Mouse (Mus musculus): ENCODE measurements around the gene Cmip. TPM values are rescaled to one million over a fixed set of nuclear protein-coding genes. Genes with fewer than 3 reads are reported as not detected.

Gene Cmip
- 100 to 1,000 TPM; 288 to 289 TPM for total RNA-seq (2021)

- peak in 1 of 2 experiments; percentile 49 for DNase-seq (ENCODE audit: extremely low spot score in 1 of 2, low spot score in 1 of 2)
These were observed at the start of gene Cmip for GRCm38 (mm10) chr8:117257029-117257820. TSS of gene Cmip (plus strand) at chr8:117257064.

- DNase-seq (ENCODE audit: extremely low spot score in 1 of 2, low spot score in 1 of 2), result no peak
These were observed 47.7 kb upstream of the Cmip start for GRCm38 (mm10) chr8:117209150-117209549.

GRCm38 (mm10) chr8:117212100-117212499 lies 44.8 kb upstream of the Cmip start:
- DNase-seq (ENCODE audit: extremely low spot score in 1 of 2, low spot score in 1 of 2), result peak in 1 of 2 experiments; percentile 18

- no peak for DNase-seq (ENCODE audit: extremely low spot score in 1 of 2, low spot score in 1 of 2)
These were observed 39.1 kb upstream of the Cmip start for GRCm38 (mm10) chr8:117217724-117218123.

GRCm38 (mm10) chr8:117222396-117222795 lies 34.5 kb upstream of the Cmip start:
- no peak for DNase-seq (ENCODE audit: extremely low spot score in 1 of 2, low spot score in 1 of 2)

GRCm38 (mm10) chr8:117224630-117225029 lies 32.2 kb upstream of the Cmip start:
- peak; percentile 84 to 98 for DNase-seq (ENCODE audit: extremely low spot score in 1 of 2, low spot score in 1 of 2)

- no peak for DNase-seq (ENCODE audit: extremely low spot score in 1 of 2, low spot score in 1 of 2)
These were observed 30.6 kb upstream of the Cmip start for GRCm38 (mm10) chr8:117226306-117226705.

- DNase-seq (ENCODE audit: extremely low spot score in 1 of 2, low spot score in 1 of 2), result no peak
These were observed 29.5 kb upstream of the Cmip start for GRCm38 (mm10) chr8:117227339-117227738.

- DNase-seq (ENCODE audit: extremely low spot score in 1 of 2, low spot score in 1 of 2), result no peak
These were observed 23.7 kb upstream of the Cmip start for GRCm38 (mm10) chr8:117233199-117233598.

GRCm38 (mm10) chr8:117236531-117236930 lies 20.3 kb upstream of the Cmip start:
- no peak for DNase-seq (ENCODE audit: extremely low spot score in 1 of 2, low spot score in 1 of 2)

- no peak for DNase-seq (ENCODE audit: extremely low spot score in 1 of 2, low spot score in 1 of 2)
These were observed 16.5 kb upstream of the Cmip start for GRCm38 (mm10) chr8:117240326-117240725.

GRCm38 (mm10) chr8:117240841-117241494 lies 15.9 kb upstream of the Cmip start:
- DNase-seq (ENCODE audit: extremely low spot score in 1 of 2, low spot score in 1 of 2), result no peak

- DNase-seq (ENCODE audit: extremely low spot score in 1 of 2, low spot score in 1 of 2), result no peak
These were observed 15.0 kb upstream of the Cmip start for GRCm38 (mm10) chr8:117241848-117242247.

GRCm38 (mm10) chr8:117242286-117242685 lies 14.6 kb upstream of the Cmip start:
- no peak for DNase-seq (ENCODE audit: extremely low spot score in 1 of 2, low spot score in 1 of 2)

- DNase-seq (ENCODE audit: extremely low spot score in 1 of 2, low spot score in 1 of 2), result no peak
These were observed 12.3 kb upstream of the Cmip start for GRCm38 (mm10) chr8:117244601-117245000.

- DNase-seq (ENCODE audit: extremely low spot score in 1 of 2, low spot score in 1 of 2), result no peak
These were observed 8.5 kb upstream of the Cmip start for GRCm38 (mm10) chr8:117248341-117248740.

- DNase-seq (ENCODE audit: extremely low spot score in 1 of 2, low spot score in 1 of 2), result no peak
These were observed 5.7 kb upstream of the Cmip start for GRCm38 (mm10) chr8:117251086-117251681.

GRCm38 (mm10) chr8:117252650-117253049 lies 4.2 kb upstream of the Cmip start:
- no peak for DNase-seq (ENCODE audit: extremely low spot score in 1 of 2, low spot score in 1 of 2)

GRCm38 (mm10) chr8:117253390-117254269 lies 3.2 kb upstream of the Cmip start:
- no peak for DNase-seq (ENCODE audit: extremely low spot score in 1 of 2, low spot score in 1 of 2)

- no peak for DNase-seq (ENCODE audit: extremely low spot score in 1 of 2, low spot score in 1 of 2)
These were observed 2.4 kb upstream of the Cmip start for GRCm38 (mm10) chr8:117254496-117254895.

Data from layer of hippocampus, postnatal 25 days (tissue).